Mouse (Mus musculus) myocyte (in vitro differentiated cells): ENCODE measurements around the gene Tnip1. TPM values are rescaled to one million over a fixed set of nuclear protein-coding genes. Genes with fewer than 3 reads are reported as not detected.

Experiments used
- H3K27me3 ChIP-seq: one replicate; pipeline ENCODE4 v1.6.1; 2011; ENCODE audit not compliant: control insufficient read depth, insufficient read depth, insufficient read length
- H3K36me3 ChIP-seq: one replicate; pipeline ENCODE4 v1.6.1; 2011; ENCODE audit not compliant: control insufficient read depth, insufficient read depth
- H3K4me2 ChIP-seq: one replicate; pipeline ENCODE4 v1.6.1; 2011; ENCODE audit warnings: low read depth, control low read depth
- H3K4me3 ChIP-seq: one replicate; pipeline ENCODE4 v1.5.1; 2011; ENCODE audit warnings: mild to moderate bottlenecking, control low read depth, moderate library complexity
- H3K79me2 ChIP-seq: one replicate; pipeline ENCODE4 v1.6.1; 2011; ENCODE audit not compliant: control insufficient read depth, insufficient read depth
- H3ac ChIP-seq: one replicate; pipeline ENCODE4 v1.6.1; 2011; ENCODE audit not compliant: control insufficient read depth, insufficient read length
- CEBPB ChIP-seq: IDR thresholded peaks from 2 replicates; pipeline ENCODE4 v1.6.1; 2011; ENCODE audit warnings: mild to moderate bottlenecking, moderate library complexity; ENCODE audit not compliant: poor library complexity, insufficient read depth, severe bottlenecking
- E2F4 ChIP-seq: IDR thresholded peaks from one replicate; pipeline ENCODE4 v1.6.1; 2011; ENCODE audit warnings: mild to moderate bottlenecking, control low read depth, moderate library complexity; ENCODE audit not compliant: insufficient read depth
- MAX ChIP-seq: IDR thresholded peaks from one replicate; pipeline ENCODE4 v1.6.1; 2011; ENCODE audit warnings: low read depth, mild to moderate bottlenecking, control low read depth
- MYOD1 ChIP-seq, 3 experiments: IDR thresholded peaks; one replicate each; pipeline ENCODE4 v1.6.1; 2011; ENCODE audit warnings: control low read depth in 2 of 3, low read depth in 2 of 3, mild to moderate bottlenecking in 2 of 3, moderate library complexity in 1 of 3; ENCODE audit not compliant: insufficient read length in 2 of 3, control insufficient read depth in 1 of 3
- MYOG ChIP-seq, 3 experiments: IDR thresholded peaks; one replicate each; pipeline ENCODE4 v1.6.1; 2011; ENCODE audit warnings: control low read depth in 2 of 3, low read depth in 2 of 3, mild to moderate bottlenecking in 2 of 3; ENCODE audit not compliant: insufficient read length in 2 of 3, control insufficient read depth in 1 of 3, insufficient read depth in 1 of 3
- POLR2A ChIP-seq: IDR thresholded peaks from one replicate; pipeline ENCODE4 v1.6.1; 2011; ENCODE audit warnings: low read depth, mild to moderate bottlenecking, control low read depth, moderate library complexity; ENCODE audit not compliant: insufficient read length
- POLR2AphosphoS2 ChIP-seq: IDR thresholded peaks from one replicate; pipeline ENCODE4 v1.6.1; 2011; ENCODE audit warnings: low read depth, control low read depth; ENCODE audit not compliant: insufficient read length
- REST ChIP-seq: IDR thresholded peaks from one replicate; pipeline ENCODE4 v1.6.1; 2011; ENCODE audit warnings: mild to moderate bottlenecking, control low read depth, moderate library complexity; ENCODE audit not compliant: insufficient read depth, insufficient read length
- SRF ChIP-seq: IDR thresholded peaks from one replicate; pipeline ENCODE4 v1.6.1; 2011; ENCODE audit warnings: low read depth; ENCODE audit not compliant: control insufficient read depth, insufficient read length
- TCF12 ChIP-seq: IDR thresholded peaks from one replicate; pipeline ENCODE4 v1.6.1; 2011; ENCODE audit warnings: mild to moderate bottlenecking, control low read depth; ENCODE audit not compliant: poor library complexity, insufficient read depth, severe bottlenecking
- TCF3 ChIP-seq: IDR thresholded peaks from one replicate; pipeline ENCODE4 v1.6.1; 2011; ENCODE audit warnings: low read depth, control low read depth; ENCODE audit not compliant: insufficient read length
- USF1 ChIP-seq: IDR thresholded peaks from one replicate; pipeline ENCODE4 v1.6.1; 2011; ENCODE audit warnings: low read depth, mild to moderate bottlenecking, control low read depth, moderate library complexity
- polyA plus RNA-seq: library from polyadenylated mRNA; unstranded; fragments of >200 nt; fragmentation: generic; extraction: Trizol; gene quantifications from one replicate; pipeline ENCODE4 v1.2.1, GENCODE M21; 2012; ENCODE audit warnings: missing spikeins

The Tnip1 gene
- polyA plus RNA-seq, 1 experiment = 34.5 TPM

GRCm38 (mm10) chr11:54929290-54929689 is 33.4 kb downstream of the Tnip1 start:
- Histone ChIP-seq H3K4me3 (no peak overlapping the region), H3K27me3 (no peaks in the 10 kb centered on the region), H3K36me3 (peaks cover 8% of the 10 kb centered on the region), H3ac (no peak overlapping the region), H3K79me2 (no peaks in the 10 kb centered on the region), H3K4me2 (no peak overlapping the region)
- TF ChIP-seq MYOD1 (IDR thresholded peaks at IDR 0.05; ENCODE audit: control insufficient read depth in 1 of 3, insufficient read length in 2 of 3, low read depth in 2 of 3) = peak in 1 of 3 experiments; percentile 2
- TF ChIP-seq E2F4 = no peak
- TF ChIP-seq MYOG (IDR thresholded peaks at IDR 0.05; ENCODE audit: control insufficient read depth in 1 of 3, insufficient read depth in 1 of 3, insufficient read length in 2 of 3, low read depth in 2 of 3) = peak in 1 of 3 experiments; percentile 9

- Histone ChIP-seq H3K4me2 (no peak overlapping the region), H3ac (no peak overlapping the region), H3K27me3 (no peaks in the 10 kb centered on the region), H3K36me3 (peaks cover 8% of the 10 kb centered on the region), H3K79me2 (no peaks in the 10 kb centered on the region), H3K4me3 (no peak overlapping the region)
- TF ChIP-seq TCF12 = peak; percentile 62
- TF ChIP-seq SRF = no peak
- TF ChIP-seq MYOD1 (IDR thresholded peaks at IDR 0.05; ENCODE audit: control insufficient read depth in 1 of 3, insufficient read length in 2 of 3, low read depth in 2 of 3) = peak in 2 of 3 experiments; percentile 81 to 94
- TF ChIP-seq E2F4 = no peak
- TF ChIP-seq REST = no peak
- no peak for TF ChIP-seq CEBPB
- peak in 2 of 3 experiments; percentile 80 to 95 for TF ChIP-seq MYOG (IDR thresholded peaks at IDR 0.05; ENCODE audit: control insufficient read depth in 1 of 3, insufficient read depth in 1 of 3, insufficient read length in 2 of 3, low read depth in 2 of 3)
- TF ChIP-seq POLR2AphosphoS2 = no peak
- TF ChIP-seq MAX = no peak
- peak; percentile 30 for TF ChIP-seq USF1
- peak; percentile 73 for TF ChIP-seq TCF3
- TF ChIP-seq POLR2A = no peak
These were observed 33.8 kb downstream of the Tnip1 start for GRCm38 (mm10) chr11:54928886-54929285.

GRCm38 (mm10) chr11:54928219-54928618 is 34.5 kb downstream of the Tnip1 start:
- Histone ChIP-seq H3K27me3 (no peaks in the 10 kb centered on the region), H3ac (no peak overlapping the region), H3K4me2 (no peak overlapping the region), H3K79me2 (no peaks in the 10 kb centered on the region), H3K4me3 (no peak overlapping the region), H3K36me3 (peaks cover 8% of the 10 kb centered on the region)
- no peak for TF ChIP-seq POLR2A
- TF ChIP-seq CEBPB = peak; percentile 78; the same call in 1 of the 2 replicates

- no peak for TF ChIP-seq POLR2A
- TF ChIP-seq TCF12 = no peak
- no peak for TF ChIP-seq MYOG (IDR thresholded peaks at IDR 0.05; ENCODE audit: control insufficient read depth in 1 of 3, insufficient read depth in 1 of 3, insufficient read length in 2 of 3, low read depth in 2 of 3)
- TF ChIP-seq SRF = no peak
- no peak for TF ChIP-seq USF1
- no peak for TF ChIP-seq TCF3
- no peak for TF ChIP-seq CEBPB
- TF ChIP-seq E2F4 = no peak
- TF ChIP-seq REST = no peak
- no peak for TF ChIP-seq MAX
- no peak for TF ChIP-seq MYOD1 (IDR thresholded peaks at IDR 0.05; ENCODE audit: control insufficient read depth in 1 of 3, insufficient read length in 2 of 3, low read depth in 2 of 3)
- no peak for TF ChIP-seq POLR2AphosphoS2
- H3ac ChIP-seq = no peak overlapping the region
- no peaks in the 10 kb centered on the region for H3K79me2 ChIP-seq
- H3K27me3 ChIP-seq = no peaks in the 10 kb centered on the region
- peaks cover 8% of the 10 kb centered on the region for H3K36me3 ChIP-seq
- H3K4me3 ChIP-seq = no peak overlapping the region
- no peak overlapping the region for H3K4me2 ChIP-seq
These were observed 35.2 kb downstream of the Tnip1 start for GRCm38 (mm10) chr11:54927346-54928140.

GRCm38 (mm10) chr11:54924145-54924544 is 38.6 kb downstream of the Tnip1 start:
- H3K4me3 ChIP-seq = no peak overlapping the region
- H3K79me2 ChIP-seq = no peaks in the 10 kb centered on the region
- H3ac ChIP-seq = no peak overlapping the region
- TF ChIP-seq TCF12 (no peak), MAX (no peak), REST (no peak), TCF3 (no peak), MYOG (IDR thresholded peaks at IDR 0.05; ENCODE audit: control insufficient read depth in 1 of 3, insufficient read depth in 1 of 3, insufficient read length in 2 of 3, low read depth in 2 of 3) (no peak), POLR2AphosphoS2 (no peak), SRF (no peak), CEBPB (no peak), USF1 (no peak), MYOD1 (IDR thresholded peaks at IDR 0.05; ENCODE audit: control insufficient read depth in 1 of 3, insufficient read length in 2 of 3, low read depth in 2 of 3) (no peak), POLR2A (no peak), E2F4 (no peak)
- no peaks in the 10 kb centered on the region for H3K27me3 ChIP-seq
- peaks cover 8% of the 10 kb centered on the region for H3K36me3 ChIP-seq
- no peak overlapping the region for H3K4me2 ChIP-seq
